Mouse (Mus musculus): ENCODE data around the gene Hamp2.

- no peak for TF ChIP-seq CTCF (IDR thresholded peaks at IDR 0.05; ENCODE audit: low read depth)
- TF ChIP-seq EP300 (IDR thresholded peaks at IDR 0.05; ENCODE audit: low read depth): no peak
Measured at GRCm38 (mm10) chr7:30886852-30887251, 37.6 kb downstream of the Hamp2 start.
